Mouse (Mus musculus): ENCODE measurements around the gene Hdac4.

- TF ChIP-seq USF1 (IDR thresholded peaks at IDR 0.05; ENCODE audit: low read depth) (no peak), MAX (IDR thresholded peaks at IDR 0.05; ENCODE audit: low read depth) (no peak), POLR2A (IDR thresholded peaks at IDR 0.05; ENCODE audit: insufficient read length, low read depth) (no peak), TCF12 (IDR thresholded peaks at IDR 0.05; ENCODE audit: insufficient read depth, poor library complexity, severe bottlenecking) (no peak), CEBPB (IDR thresholded peaks at IDR 0.05; ENCODE audit: insufficient read depth, poor library complexity, severe bottlenecking) (no peak), TCF3 (IDR thresholded peaks at IDR 0.05; ENCODE audit: insufficient read length, low read depth) (no peak), POLR2AphosphoS2 (IDR thresholded peaks at IDR 0.05; ENCODE audit: insufficient read length, low read depth) (no peak), REST (IDR thresholded peaks at IDR 0.05; ENCODE audit: insufficient read depth, insufficient read length) (no peak), SRF (IDR thresholded peaks at IDR 0.05; ENCODE audit: control insufficient read depth, insufficient read length, low read depth) (no peak), E2F4 (IDR thresholded peaks at IDR 0.05; ENCODE audit: insufficient read depth) (no peak), MYOD1 (IDR thresholded peaks at IDR 0.05; ENCODE audit: control insufficient read depth in 1 of 3, insufficient read length in 2 of 3, low read depth in 2 of 3) (no peak)
Measured at GRCm38 (mm10) chr1:92028158-92028557, 167.3 kb downstream of the Hdac4 start.

Measured in myocyte (in vitro differentiated cells).